Mouse (Mus musculus) fat pad, adult 2 months (tissue): ENCODE measurements around the gene Adm2.

Experiments used
- DNase-seq: peaks from one replicate; pipeline ENCODE4 v3.0.0-alpha.2; 2011; ENCODE audit warnings: low read depth, low spot score; ENCODE audit errors: extremely low read depth

The Adm2 gene

DNA sequence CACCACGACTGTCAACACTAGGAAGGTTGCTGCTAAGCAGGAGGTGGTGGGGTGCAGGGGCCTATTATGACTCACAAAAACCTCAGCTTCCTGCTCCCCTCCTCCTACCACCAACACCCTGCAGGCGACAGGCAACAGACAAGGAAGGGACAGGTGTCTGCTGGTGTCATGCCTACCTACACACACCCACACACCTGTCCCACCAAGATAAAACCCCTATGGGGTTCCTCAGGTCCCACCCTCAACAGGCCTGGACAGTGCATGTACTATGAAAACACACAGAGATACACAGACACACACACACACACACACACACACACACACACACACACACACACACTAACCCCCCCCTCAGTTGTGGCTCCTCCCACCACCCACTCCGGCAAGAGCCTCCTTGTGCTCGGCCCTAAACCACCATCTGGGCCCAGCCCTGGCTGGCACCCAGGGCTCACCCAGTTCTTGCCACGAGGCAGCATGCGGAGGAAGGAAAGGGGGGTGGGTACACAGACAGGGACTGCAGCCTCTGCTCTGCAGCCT lies 12.5 kb upstream of the Adm2 start:
- no peak for DNase-seq

DNA sequence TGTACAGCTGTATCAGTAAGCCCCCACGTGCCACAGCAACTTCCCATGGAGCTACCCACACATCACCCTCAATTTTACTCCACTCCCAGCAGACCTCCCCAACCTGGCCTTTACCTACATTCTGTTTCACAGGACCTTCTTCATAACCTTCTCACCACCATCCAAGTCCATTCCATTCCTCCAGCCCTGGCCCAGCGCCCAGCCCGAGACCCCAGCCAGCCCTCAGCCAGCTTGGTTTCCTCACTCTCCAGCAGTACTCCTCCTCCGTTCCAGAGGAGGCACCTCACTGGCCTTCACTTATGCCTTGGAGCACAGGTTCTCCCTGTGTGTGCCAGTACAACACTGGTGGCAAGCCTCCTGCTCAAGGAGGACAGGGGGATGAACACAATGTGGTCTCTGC lies 9.2 kb upstream of the Adm2 start:
- DNase-seq: no peak

DNA sequence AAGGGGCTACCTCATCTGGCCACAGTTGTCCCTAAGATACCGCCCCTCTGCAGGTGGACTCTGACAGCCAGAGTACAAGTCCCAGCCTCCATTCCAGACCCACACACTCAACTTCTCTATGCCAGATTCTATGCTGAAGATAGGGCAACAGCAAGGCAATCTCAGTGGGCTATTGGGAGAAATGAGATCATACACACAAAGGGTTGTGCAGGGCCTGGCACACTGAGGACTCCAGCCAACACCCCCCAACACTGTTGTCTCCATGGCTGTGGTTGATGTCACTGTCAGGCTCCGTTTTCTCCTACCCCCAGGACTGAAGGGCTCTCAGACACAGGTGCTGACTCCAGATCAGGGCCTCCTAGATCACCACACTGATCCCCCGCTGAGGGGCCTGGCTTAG lies 8.4 kb upstream of the Adm2 start:
- DNase-seq: no peak

DNA sequence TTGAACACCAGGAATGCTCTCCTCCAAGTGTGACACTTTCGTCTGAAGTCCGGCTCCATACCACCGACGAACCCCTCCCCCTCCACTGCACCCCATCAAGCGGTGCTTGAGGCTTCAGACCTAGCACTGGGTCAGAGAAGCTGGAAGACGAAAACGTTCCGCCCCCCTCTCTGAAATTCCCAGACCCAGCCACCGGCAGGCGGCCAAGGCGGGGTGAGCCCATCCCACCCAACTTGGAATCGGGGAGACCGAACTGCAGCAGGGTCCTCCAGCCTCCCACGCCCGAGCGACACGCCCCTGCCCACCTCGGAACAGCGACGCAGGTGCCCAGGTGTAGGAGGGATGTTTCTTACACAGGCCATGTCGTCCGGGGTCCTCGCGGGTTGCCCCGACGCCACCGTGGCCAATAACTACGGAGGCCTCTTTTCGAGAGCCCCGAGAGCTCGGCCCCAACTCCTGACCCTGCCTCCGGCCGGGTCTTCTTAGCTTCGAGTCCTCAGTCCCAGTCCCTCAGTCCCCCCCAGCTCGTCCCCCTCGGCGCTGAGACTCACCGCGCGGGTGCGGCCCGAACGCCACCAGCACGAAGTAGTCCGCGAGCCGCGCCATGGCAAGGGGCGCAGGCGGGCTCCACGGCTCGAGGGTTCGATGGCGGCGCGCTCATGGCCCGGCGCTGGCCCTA lies 7.9 kb upstream of the Adm2 start:
- DNase-seq: no peak

DNA sequence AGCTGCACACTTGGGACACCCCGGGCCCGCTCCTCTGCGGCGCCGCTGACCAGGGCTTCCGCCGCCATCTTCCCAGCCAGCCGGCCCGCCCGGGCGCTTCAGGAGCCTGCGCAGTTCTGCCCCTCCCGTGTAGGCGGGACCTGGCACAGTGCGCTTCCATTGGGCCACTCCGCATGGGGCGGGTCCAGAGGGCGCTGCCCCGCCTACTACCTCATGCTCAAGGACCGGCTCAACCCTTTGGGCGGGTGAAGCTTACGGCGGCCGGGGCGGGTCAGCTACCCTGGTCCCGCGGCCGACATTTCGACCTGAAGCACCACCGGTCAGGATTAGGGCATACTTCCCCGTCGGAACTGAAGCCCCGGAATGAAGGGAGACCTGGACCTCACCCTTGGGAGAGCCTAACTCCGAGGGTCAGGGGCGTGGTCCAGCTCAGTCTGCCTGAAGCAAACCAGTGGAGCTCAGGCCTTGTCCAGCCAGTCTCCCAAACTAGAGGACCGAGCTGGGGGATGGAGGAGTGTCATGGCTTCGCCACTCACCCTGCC lies 7.3 kb upstream of the Adm2 start, which contains the start of gene Sbf1:
Gene Sbf1, minus strand, starts transcription at position 122 of the 542 bp plus-strand sequence.
- DNase-seq: peak; percentile 64

DNA sequence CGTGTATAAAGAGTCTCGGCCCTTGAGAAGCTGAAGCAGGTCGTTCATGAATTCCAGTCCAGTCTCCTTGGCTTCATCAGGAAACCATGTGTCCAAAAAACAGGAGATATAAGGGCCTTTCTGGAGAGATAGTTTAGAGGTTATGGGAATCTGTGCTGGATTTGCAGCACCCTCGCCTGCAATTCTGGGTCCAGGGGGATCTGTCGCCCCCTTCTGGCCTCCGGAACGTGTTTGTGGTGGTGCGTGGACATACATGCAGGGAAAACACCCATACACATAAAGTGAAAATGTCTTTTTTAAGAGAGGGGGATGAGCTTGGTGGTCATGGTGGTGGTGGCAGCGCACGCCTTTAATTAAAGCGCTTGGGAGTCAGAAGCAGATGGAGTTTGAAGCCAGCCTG lies 6.4 kb upstream of the Adm2 start:
- no peak for DNase-seq

DNA sequence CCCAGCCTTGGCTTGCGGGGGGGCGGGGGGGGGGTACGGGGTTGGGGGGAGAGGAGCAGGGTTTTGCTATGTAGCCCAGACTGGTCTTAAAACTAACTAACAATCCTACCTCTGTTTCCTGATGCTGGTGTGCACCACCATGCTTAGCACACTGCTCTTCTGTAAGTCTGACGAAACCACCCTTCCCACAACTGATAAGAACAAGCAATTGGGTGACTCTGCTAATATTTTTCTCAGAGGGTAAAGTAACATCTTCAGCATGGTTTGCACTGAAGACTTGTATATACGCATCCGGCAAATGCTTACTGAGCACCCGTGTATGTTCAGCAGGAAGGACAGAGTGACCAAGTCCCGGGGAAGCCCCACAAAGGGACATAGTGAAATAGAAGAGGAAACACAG lies 1.3 kb upstream of the Adm2 start:
- DNase-seq: no peak

DNA sequence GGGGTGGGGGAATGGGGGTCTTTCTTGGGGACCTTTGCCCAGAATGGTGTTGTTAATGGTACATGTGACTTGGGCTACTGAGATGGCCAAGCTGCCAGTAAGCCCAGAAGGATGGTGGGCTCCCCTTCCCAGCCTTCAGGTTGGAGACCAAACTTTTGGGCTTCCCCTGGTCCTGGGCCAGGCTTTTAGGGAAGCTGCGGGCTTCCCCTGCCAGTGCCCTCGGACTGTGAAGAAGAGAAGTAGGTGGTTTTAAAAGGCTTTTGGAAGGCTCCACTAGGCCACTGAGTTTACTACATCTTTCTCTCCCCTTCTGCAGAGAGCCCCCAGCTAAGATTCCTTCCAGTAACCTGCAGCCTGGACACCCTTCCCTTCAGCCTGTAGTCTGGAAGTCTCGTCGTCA lies 1.1 kb downstream of the Adm2 start:
- DNase-seq: no peak

DNA sequence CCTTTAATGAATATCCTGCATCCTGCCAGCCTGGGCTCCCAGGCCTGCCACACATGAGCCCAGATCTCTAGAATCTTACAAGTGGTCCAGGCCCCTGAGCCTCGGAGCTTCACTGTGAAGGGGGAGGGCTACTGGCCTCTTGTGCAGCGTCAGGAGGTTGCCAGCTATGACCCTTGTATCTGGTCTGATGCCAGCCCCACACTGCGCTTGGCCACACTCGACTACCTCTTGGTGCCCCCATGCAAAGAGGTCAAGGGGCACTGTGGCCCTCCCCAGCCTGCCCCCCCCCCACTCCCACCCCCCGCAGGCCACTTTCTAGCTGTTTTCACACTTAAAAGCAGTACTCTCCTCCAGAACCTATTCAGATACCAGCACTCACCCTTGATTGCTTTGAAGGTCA lies 3.9 kb downstream of the Adm2 start:
- no peak for DNase-seq

DNA sequence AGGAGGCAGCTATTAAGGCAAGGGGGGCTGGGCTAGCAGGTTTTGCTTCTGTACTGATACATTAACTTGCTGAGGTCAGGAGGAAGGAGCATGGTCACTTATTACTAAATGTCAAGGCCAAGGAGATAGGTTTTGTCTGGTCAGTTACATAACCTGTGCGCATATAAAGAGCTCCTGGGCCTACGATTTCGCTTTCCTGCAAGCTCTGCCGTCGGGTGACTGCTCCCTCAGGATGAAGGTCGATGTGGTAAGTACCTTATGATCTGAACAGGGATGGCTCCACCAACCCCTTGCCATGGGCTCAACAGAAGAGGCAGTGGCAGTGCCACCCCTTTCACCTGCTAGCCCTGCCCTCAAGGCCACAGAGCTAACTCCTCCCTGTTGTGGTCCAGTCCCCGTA lies 11.8 kb downstream of the Adm2 start, which contains the start of gene Miox:
Gene Miox, plus strand, starts transcription at position 128 of the 400 bp plus-strand sequence.
- no peak for DNase-seq

DNA sequence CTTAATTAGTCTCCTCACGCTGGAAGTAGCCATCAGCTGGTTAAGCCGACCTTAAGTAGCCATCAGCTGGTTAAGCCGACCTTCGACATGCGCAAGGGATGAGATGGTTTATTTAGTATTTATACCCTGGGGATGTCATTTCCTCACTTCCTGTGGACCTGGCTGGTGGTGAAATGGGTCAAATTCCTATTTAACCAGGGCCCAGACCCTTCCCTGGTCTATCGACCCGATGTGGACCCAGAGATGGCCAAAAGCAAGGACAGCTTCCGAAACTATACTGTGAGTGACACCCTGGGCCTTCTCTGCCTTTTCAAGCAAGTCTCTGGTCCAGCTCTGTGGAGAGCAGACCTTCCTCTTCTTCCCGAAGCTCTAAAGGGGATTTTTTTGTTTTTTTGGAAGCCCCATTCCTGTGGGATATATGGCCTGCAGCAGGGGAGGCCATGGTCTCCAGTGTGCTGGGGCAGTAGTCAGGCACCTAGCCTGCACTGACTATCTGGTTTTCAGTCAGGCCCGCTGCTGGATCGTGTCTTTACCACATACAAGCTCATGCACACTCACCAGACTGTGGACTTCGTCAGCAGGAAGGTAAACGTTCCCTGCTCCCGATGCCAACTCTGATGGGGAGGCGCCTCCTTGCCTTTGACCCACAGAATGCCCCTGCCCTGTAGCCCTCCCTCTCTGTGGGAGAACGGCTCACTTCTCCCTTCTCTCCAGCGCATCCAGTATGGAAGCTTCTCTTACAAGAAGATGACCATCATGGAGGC lies 12.4 kb downstream of the Adm2 start:
- DNase-seq: no peak

DNA sequence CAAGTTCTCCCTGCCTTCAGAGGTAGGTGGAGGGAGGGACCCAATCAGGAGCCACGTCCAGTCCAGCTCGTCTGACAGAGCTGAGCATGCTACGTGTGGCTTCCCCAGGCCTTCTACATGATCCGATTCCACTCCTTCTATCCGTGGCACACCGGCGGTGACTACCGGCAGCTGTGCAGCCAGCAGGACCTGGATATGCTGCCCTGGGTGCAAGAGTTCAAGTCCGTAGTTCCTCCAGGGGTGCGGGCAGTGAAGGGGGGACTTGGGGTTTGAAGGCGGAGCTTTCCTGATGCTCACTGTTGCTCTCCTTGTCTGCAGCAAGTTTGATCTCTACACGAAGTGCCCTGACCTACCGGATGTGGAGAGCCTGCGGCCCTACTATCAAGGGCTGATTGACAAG lies 13.9 kb downstream of the Adm2 start:
- DNase-seq: no peak

DNA sequence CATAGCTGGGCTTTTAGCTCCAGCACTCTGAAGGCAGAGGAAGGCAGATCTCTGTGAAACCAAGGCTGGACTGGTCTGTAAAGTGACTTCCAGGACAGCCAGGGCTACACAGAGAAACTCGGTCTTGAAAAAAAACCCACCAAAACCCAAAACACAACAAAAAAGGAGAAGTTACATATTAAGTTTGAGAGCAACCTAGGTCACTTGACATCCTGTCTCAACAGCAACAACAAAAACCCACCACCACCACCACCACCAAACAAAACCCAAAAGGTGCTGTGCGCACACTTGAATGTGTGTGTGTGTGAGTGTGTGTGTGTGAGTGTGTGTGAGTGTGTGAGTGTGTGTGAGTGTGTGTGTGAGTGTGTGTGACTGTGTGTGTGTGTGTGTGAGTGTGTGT lies 17.2 kb downstream of the Adm2 start:
- DNase-seq: no peak

DNA sequence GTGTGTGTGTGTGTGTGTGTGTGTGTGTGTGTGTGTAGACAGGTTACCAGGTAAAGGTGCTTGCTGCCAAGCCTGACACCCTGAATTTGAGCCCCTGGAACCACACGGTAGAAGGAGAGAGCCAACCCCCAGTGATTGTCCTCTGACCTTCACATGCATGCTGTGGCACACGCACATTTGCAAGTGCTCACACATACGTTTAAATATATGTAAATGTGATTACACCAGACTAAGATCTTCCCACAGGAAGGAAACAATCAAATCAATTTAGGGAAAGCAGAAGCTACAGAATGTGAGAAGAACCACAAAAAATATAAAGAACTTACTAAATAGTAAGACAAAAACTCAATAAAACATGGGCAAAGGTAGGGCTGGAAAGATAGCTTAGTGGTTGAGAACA lies 17.6 kb downstream of the Adm2 start:
- DNase-seq: no peak

DNA sequence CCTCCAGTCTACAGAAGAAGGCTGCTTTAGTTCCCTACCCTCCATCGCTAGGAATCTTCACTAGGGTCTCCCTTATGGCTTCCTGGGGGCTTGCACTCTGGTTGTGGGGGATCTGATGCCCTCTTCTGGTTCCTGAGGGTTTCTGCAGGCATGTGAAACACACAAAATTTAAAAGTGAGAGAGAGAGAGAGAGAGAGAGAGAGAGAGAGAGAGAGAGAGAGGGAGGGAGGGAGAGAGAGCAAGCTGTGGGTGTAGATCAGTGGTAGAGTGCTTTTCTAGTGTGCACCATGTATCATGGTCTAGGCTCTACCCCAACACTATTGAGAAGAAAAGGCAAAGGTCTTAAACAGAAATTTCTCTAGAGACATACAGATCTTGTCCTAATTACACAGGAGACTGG lies 19.2 kb downstream of the Adm2 start:
- no peak for DNase-seq

DNA sequence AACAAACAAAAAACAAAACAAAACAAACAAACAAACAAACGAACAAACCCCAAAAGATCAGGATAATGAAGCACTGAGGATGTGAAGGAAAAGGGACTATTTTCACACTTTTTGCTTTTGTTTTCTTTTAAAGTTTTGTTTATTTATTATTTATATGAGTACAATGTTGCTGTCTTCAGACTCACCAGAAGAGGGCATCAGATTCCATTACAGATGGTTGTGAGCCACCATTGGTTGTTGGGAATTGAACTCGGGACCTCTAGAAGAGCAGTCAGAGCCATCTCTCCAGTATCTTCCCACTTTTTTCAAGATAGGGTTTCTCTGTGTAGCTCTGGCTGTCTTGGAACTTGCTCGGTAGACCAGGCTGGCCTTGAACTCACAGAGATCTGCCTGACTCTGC lies 20.8 kb downstream of the Adm2 start:
- DNase-seq: no peak

DNA sequence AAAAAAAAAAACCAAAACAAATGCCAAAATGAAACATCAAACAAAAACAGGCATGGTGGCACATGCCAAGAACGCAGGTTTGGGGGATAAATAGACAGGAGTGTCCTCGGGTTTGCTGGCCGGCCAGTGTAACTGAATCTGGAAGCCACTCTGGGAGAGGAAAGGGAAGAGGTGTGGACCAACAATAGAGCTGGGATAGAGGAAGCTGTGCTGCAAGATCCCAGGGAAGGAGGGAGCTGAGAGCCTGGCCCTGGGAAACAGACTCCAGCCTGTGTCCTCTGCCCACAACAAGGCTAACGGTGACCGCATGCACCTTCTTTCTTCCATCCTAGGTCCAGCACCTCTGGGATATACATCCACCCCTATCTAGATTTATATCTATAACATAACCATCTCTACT lies 27.9 kb downstream of the Adm2 start:
- no peak for DNase-seq

DNA sequence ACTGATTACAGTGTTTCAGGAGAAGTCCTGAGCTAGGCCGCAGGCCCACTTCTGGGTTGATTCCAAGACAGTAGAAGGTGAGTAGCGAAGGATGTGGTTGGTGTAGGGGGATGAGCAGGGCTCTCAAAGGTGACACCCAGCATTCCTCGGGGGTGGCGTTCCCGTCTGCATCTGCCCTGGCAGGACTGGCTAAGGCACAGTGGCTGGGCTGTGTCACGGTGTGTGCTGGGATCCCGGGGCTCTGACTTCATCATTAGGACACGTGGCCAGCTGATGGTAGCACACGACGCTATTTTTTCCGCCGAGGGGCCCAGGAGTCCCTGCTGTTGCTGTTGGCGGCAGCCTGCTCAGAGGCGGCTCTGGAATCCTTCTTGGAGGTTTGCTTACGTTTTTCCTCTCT lies 28.8 kb downstream of the Adm2 start:
- DNase-seq: no peak

DNA sequence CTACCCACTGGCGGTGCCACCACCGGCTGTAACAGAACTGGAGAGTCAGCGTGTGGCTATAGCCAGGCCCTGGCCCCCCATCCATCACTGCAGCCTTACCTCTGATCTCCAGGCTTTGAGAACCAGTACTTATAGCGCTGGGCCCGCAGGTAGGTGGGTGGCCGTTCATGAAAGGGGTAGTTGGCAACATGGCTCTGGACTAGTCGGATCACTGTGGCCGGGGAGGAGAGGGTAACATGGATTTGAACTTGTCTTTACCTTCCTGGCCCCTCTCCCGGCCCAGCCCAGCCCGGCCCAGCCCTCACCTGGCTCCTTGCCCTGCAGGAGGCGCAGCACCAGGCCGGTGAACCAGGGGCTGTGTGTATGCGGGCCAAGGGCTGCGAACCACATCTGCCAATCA lies 29.5 kb downstream of the Adm2 start:
- no peak for DNase-seq

DNA sequence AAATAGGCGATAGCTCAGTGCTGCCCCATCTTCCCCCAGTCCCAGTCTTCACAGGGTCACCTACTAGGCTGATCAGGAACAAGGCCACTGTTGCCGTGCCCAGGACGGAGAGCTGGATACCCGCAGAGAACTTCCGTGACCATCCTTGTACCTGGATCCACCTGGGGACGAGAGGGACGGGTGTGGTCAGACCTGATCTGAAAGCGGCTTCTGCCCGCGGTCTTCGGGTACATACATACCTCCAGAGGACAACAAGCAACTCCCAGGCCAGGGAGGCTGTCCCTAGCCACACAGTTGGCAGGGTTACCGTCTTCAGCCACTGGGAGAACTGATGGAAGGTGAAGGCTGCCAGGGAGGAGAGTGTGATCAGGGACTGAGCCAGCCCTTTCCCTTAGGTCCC lies 30.3 kb downstream of the Adm2 start:
- DNase-seq: no peak

DNA sequence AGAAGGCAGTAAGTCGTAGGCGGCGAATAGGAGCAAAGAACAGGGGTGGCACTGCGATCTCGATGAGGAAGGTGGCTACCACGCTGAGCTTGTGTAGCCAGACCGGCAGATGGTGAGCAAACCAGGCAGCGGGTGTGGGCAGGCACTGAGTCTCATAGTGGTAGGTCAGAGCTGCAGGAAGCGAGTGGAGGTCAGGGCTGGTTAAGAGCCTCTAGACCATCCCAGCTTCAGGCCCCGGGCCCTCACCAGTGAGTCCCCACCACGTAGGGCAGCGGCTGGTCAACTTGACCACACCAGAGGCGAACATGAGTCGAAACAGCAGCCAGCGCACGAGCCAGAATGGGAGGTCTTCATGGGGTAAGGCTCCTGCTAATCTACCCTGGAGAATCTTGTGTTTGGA lies 31.3 kb downstream of the Adm2 start:
- DNase-seq: no peak

DNA sequence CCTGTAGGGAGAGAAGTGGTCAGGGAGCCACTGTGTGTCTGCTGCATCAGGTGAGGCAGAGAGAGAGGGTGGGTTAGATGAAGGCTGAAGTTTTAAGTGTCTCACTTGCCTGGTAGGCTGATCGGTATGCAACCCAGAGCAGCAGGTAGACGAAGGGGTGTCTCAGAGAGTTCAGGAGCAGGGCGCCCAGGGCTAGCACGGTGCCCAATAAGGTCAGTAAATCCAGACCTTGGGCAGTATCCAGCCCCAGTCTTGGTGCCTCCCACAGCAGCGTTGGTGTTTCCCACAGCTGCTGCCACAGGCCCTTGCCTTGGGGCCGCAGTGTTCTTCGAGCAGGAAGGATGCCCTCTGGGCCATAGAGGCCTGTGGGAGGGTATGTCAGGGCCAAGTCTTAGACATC lies 31.9 kb downstream of the Adm2 start:
- no peak for DNase-seq
